Mouse (Mus musculus): ENCODE data around the gene Gspt2. TPM values are rescaled to one million over a fixed set of nuclear protein-coding genes. Genes with fewer than 3 reads are reported as not detected.
"Not testable (repeated sequence)": the region's sequence is repeated elsewhere in the genome, so short reads cannot be mapped to it uniquely, and the experiment has no call there.

Gspt2 gene
- polyA plus RNA-seq, 1 experiment = 0.89 TPM

- H3K4me1 ChIP-seq (ENCODE audit: control insufficient read depth, insufficient read depth, insufficient read length) = no peaks in the 10 kb centered on the region
- DNase-seq (ENCODE audit: low read depth in 1 of 2, low spot score in 2 of 2) = peak; percentile 0 to 4
- no peak overlapping the region for H3K4me3 ChIP-seq (ENCODE audit: extremely low read depth, insufficient read depth, insufficient read length)
- H3K27me3 ChIP-seq (ENCODE audit: control insufficient read depth, insufficient read depth, low read length) = no peaks in the 10 kb centered on the region
- WGBS = 46% methylated on average over 4 of the region's 4 CpGs
- no peak overlapping the region for H3K27ac ChIP-seq (ENCODE audit: insufficient read depth, low read length)
- TF ChIP-seq CTCF (IDR thresholded peaks at IDR 0.05; ENCODE audit: extremely low read depth, insufficient read depth, insufficient read length, insufficient replicate concordance) (no peak), POLR2A (IDR thresholded peaks at IDR 0.05; ENCODE audit: low read depth, low read length) (no peak)
- H3K36me3 ChIP-seq (ENCODE audit: control insufficient read depth, insufficient read depth, low read length) = no peaks in the 10 kb centered on the region
Measured at GRCm38 (mm10) chrX:94674977-94675376, 39.1 kb downstream of the Gspt2 start.

- H3K27ac ChIP-seq (ENCODE audit: insufficient read depth, low read length); DNase-seq (ENCODE audit: low read depth in 1 of 2, low spot score in 2 of 2); H3K4me1 ChIP-seq (ENCODE audit: control insufficient read depth, insufficient read depth, insufficient read length); H3K36me3 ChIP-seq (ENCODE audit: control insufficient read depth, insufficient read depth, low read length); H3K4me3 ChIP-seq (ENCODE audit: extremely low read depth, insufficient read depth, insufficient read length); H3K27me3 ChIP-seq (ENCODE audit: control insufficient read depth, insufficient read depth, low read length): not testable (repeated sequence)
- WGBS = no CpG with 5 or more reads among the region's 2 CpGs
Measured at GRCm38 (mm10) chrX:94681581-94681980, 45.7 kb downstream of the Gspt2 start.

GRCm38 (mm10) chrX:94689593-94689992 is 53.7 kb downstream of the Gspt2 start:
- H3K36me3 ChIP-seq (ENCODE audit: control insufficient read depth, insufficient read depth, low read length); H3K4me3 ChIP-seq (ENCODE audit: extremely low read depth, insufficient read depth, insufficient read length); DNase-seq (ENCODE audit: low read depth in 1 of 2, low spot score in 2 of 2); H3K4me1 ChIP-seq (ENCODE audit: control insufficient read depth, insufficient read depth, insufficient read length); H3K27me3 ChIP-seq (ENCODE audit: control insufficient read depth, insufficient read depth, low read length); H3K27ac ChIP-seq (ENCODE audit: insufficient read depth, low read length): not testable (repeated sequence)
- 80% methylated on average over 5 of the region's 5 CpGs for WGBS

Other genes starting within 250 kb of the Gspt2 start
- 31.6 and 35.4 TPM in 2 replicates for gene Maged1, start 93.9 kb upstream of the Gspt2 start, polyA plus RNA-seq (2012; rRNA removed)
- 2.9 and 3.7 TPM in 2 replicates for gene Zxdb, start 88.5 kb downstream of the Gspt2 start, polyA plus RNA-seq (2012; rRNA removed)

All from spleen, adult 2 months (tissue).